Mouse (Mus musculus) cerebellum, adult 9-11 months (tissue): ENCODE data around the gene Pjvk.

Experiments
- DNase-seq: peaks from one replicate; pipeline ENCODE4 v3.0.0; 2022

Pjvk gene

GRCm38 (mm10) chr2:76672134-76672745 lies 24.0 kb downstream of the Pjvk start:
- DNase-seq: peak; percentile 11

GRCm38 (mm10) chr2:76672966-76673392 lies 24.7 kb downstream of the Pjvk start, which contains the start of gene Fkbp7:
Gene Fkbp7 (minus strand): TSS chr2:76673116.
- peak; percentile 95 for DNase-seq

GRCm38 (mm10) chr2:76673472-76674081 lies 25.3 kb downstream of the Pjvk start:
- DNase-seq: peak; percentile 28

GRCm38 (mm10) chr2:76674725-76675427 lies 26.6 kb downstream of the Pjvk start, which contains the start of gene Plekha3:
Gene Plekha3 (plus strand): TSS chr2:76675281.
- peak; percentile 88 for DNase-seq

- peak; percentile 55 for DNase-seq
These were observed 27.2 kb downstream of the Pjvk start for GRCm38 (mm10) chr2:76675451-76675850.

GRCm38 (mm10) chr2:76675949-76676348 lies 27.7 kb downstream of the Pjvk start:
- peak; percentile 26 for DNase-seq

GRCm38 (mm10) chr2:76676401-76677226 lies 28.3 kb downstream of the Pjvk start:
- DNase-seq: no peak

- no peak for DNase-seq
These were observed 34.0 kb downstream of the Pjvk start for GRCm38 (mm10) chr2:76682301-76682700.

- no peak for DNase-seq
These were observed 38.7 kb downstream of the Pjvk start for GRCm38 (mm10) chr2:76686986-76687385.

GRCm38 (mm10) chr2:76687608-76688007 lies 39.3 kb downstream of the Pjvk start:
- DNase-seq: no peak

- DNase-seq: no peak
These were observed 39.9 kb downstream of the Pjvk start for GRCm38 (mm10) chr2:76688162-76688561.

GRCm38 (mm10) chr2:76690436-76691204 lies 42.3 kb downstream of the Pjvk start:
- no peak for DNase-seq

- DNase-seq: no peak
These were observed 45.5 kb downstream of the Pjvk start for GRCm38 (mm10) chr2:76693765-76694164.

GRCm38 (mm10) chr2:76695290-76695689 lies 47.0 kb downstream of the Pjvk start:
- no peak for DNase-seq

- DNase-seq: no peak
These were observed 53.9 kb downstream of the Pjvk start for GRCm38 (mm10) chr2:76702188-76702587.

- DNase-seq: no peak
These were observed 54.5 kb downstream of the Pjvk start for GRCm38 (mm10) chr2:76702751-76703150.

- DNase-seq: no peak
These were observed 57.4 kb downstream of the Pjvk start for GRCm38 (mm10) chr2:76705655-76706054.
